Mouse (Mus musculus) lung, embryonic 16.5 days (tissue): Measurements from ENCODE around the gene Ccdc3. TPM values are rescaled to one million over a fixed set of nuclear protein-coding genes. Genes with fewer than 3 reads are reported as not detected.
A peak's percentile ranks its signal among the peaks of the same experiment; 100 is the strongest.

Experiments used
- ATAC-seq: fragments of 200-750 bp; cut with Nextera tagmentation; 2 replicates; pipeline ENCODE4 v1.8.0; 2017; ENCODE audit warnings: low read depth, mild to moderate bottlenecking, moderate library complexity
- H3K27ac ChIP-seq: fragments of 300-500 bp; sonication (generic); 2 replicates; pipeline ENCODE4 v1.5.1; 2014; ENCODE audit warnings: mild to moderate bottlenecking, control low read depth, low read length
- H3K27me3 ChIP-seq: fragments of 300-500 bp; sonication (generic); 2 replicates; pipeline ENCODE4 v1.6.1; 2014; ENCODE audit warnings: low read depth, low read length, mixed read lengths; ENCODE audit not compliant: control insufficient read depth, insufficient read depth
- H3K36me3 ChIP-seq: fragments of 300-500 bp; sonication (generic); 2 replicates; pipeline ENCODE4 v1.6.1; 2014; ENCODE audit warnings: low read length; ENCODE audit not compliant: control insufficient read depth, insufficient read depth
- H3K4me1 ChIP-seq: fragments of 300-500 bp; sonication (generic); replicated peaks from 2 replicates; pipeline ENCODE4 v1.6.1; 2014; ENCODE audit warnings: low read length, mixed read lengths; ENCODE audit not compliant: control insufficient read depth, insufficient read depth
- H3K4me2 ChIP-seq: fragments of 300-500 bp; sonication (generic); 2 replicates; pipeline ENCODE4 v1.6.1; 2014; ENCODE audit warnings: low read depth, low read length, control low read depth
- H3K4me3 ChIP-seq: fragments of 300-500 bp; sonication (generic); 2 replicates; pipeline ENCODE4 v1.5.1; 2014; ENCODE audit warnings: mild to moderate bottlenecking, low read length, control low read depth
- H3K9ac ChIP-seq: fragments of 300-500 bp; sonication (generic); 2 replicates; pipeline ENCODE4 v1.6.1; 2014; ENCODE audit warnings: low read length, control low read depth
- H3K9me3 ChIP-seq: fragments of 300-500 bp; sonication (generic); 2 replicates; pipeline ENCODE4 v1.6.1; 2016; ENCODE audit warnings: low read length; ENCODE audit not compliant: control insufficient read depth
- WGBS: fragments of 180-500 bp; shearing (Covaris S2); extraction: QIAGEN DNeasy Blood & Tissue Kit; methylation state at CpG from one replicate; pipeline ENCODE4 v1.1.7; 2014; 5-methylcytosine and 5-hydroxymethylcytosine counted together
- polyA plus RNA-seq: library from polyadenylated mRNA; unstranded; fragments of >200 nt; fragmentation: Nextera tagmentation; extraction: Ambion mirVana; gene quantifications from 2 replicates; pipeline ENCODE4 v1.2.1, GENCODE M21; 2015

The Ccdc3 gene
- polyA plus RNA-seq, 1 experiment from 2014 or later = 1.9 TPM

GRCm38 (mm10) chr2:5147907-5148306, 10.3 kb downstream of the Ccdc3 start:
- Histone ChIP-seq H3K27me3 (no peaks in the 10 kb centered on the region; the same call in 1 of the 2 replicates), H3K4me2 (no peak overlapping the region), H3K4me3 (no peak overlapping the region), H3K9ac (no peak overlapping the region), H3K4me1 (0 out of 2 replicates have a peak, but pooled peaks cover 2% of the 10 kb centered on the region), H3K9me3 (no peaks in the 10 kb centered on the region), H3K27ac (0 out of 2 replicates have a peak overlapping the region, but pooled peaks have one; percentile 4), H3K36me3 (no peaks in the 10 kb centered on the region)
- ATAC-seq = peak; percentile 80
- WGBS = 42% methylated on average over 2 of the region's 2 CpGs

GRCm38 (mm10) chr2:5154711-5155110, 17.1 kb downstream of the Ccdc3 start:
- Histone ChIP-seq H3K4me2 (no peak overlapping the region), H3K9ac (no peak overlapping the region), H3K27me3 (no peaks in the 10 kb centered on the region), H3K9me3 (no peaks in the 10 kb centered on the region), H3K27ac (no peak overlapping the region), H3K4me3 (no peak overlapping the region), H3K4me1 (no peaks in the 10 kb centered on the region), H3K36me3 (no peaks in the 10 kb centered on the region)
- 89% methylated on average over 5 of the region's 5 CpGs for WGBS
- ATAC-seq = no peak

GRCm38 (mm10) chr2:5160236-5160848, 22.8 kb downstream of the Ccdc3 start:
- Histone ChIP-seq H3K27me3 (no peaks in the 10 kb centered on the region), H3K4me2 (no peak overlapping the region), H3K9me3 (no peaks in the 10 kb centered on the region), H3K9ac (no peak overlapping the region), H3K4me3 (no peak overlapping the region), H3K36me3 (no peaks in the 10 kb centered on the region), H3K27ac (no peak overlapping the region), H3K4me1 (no peaks in the 10 kb centered on the region)
- ATAC-seq = no peak
- 76% methylated on average over 11 of the region's 11 CpGs for WGBS

GRCm38 (mm10) chr2:5161002-5161745, 23.6 kb downstream of the Ccdc3 start:
- H3K4me1 ChIP-seq = no peaks in the 10 kb centered on the region
- no peak overlapping the region for H3K27ac ChIP-seq
- WGBS = 63% methylated on average over 11 of the region's 11 CpGs
- no peak overlapping the region for H3K9ac ChIP-seq
- no peak overlapping the region for H3K4me2 ChIP-seq
- no peak overlapping the region for H3K4me3 ChIP-seq
- no peak for ATAC-seq
- H3K9me3 ChIP-seq = no peaks in the 10 kb centered on the region
- H3K27me3 ChIP-seq = no peaks in the 10 kb centered on the region
- H3K36me3 ChIP-seq = no peaks in the 10 kb centered on the region

- Histone ChIP-seq H3K4me2 (no peak overlapping the region), H3K9ac (no peak overlapping the region), H3K27ac (no peak overlapping the region), H3K36me3 (no peaks in the 10 kb centered on the region), H3K9me3 (no peaks in the 10 kb centered on the region), H3K4me3 (no peak overlapping the region), H3K4me1 (no peaks in the 10 kb centered on the region), H3K27me3 (no peaks in the 10 kb centered on the region)
- WGBS = 67% methylated on average over 3 of the region's 3 CpGs
- no peak for ATAC-seq
Measured at GRCm38 (mm10) chr2:5161908-5162674, 24.5 kb downstream of the Ccdc3 start.

GRCm38 (mm10) chr2:5162756-5163155, 25.2 kb downstream of the Ccdc3 start:
- Histone ChIP-seq H3K27me3 (no peaks in the 10 kb centered on the region), H3K27ac (no peak overlapping the region)
- WGBS = 49% methylated on average over 5 of the region's 5 CpGs

GRCm38 (mm10) chr2:5165941-5166361, 28.4 kb downstream of the Ccdc3 start:
- Histone ChIP-seq H3K4me2 (no peak overlapping the region), H3K36me3 (no peaks in the 10 kb centered on the region), H3K27ac (no peak overlapping the region), H3K4me1 (no peaks in the 10 kb centered on the region), H3K27me3 (no peaks in the 10 kb centered on the region), H3K9ac (no peak overlapping the region), H3K9me3 (no peaks in the 10 kb centered on the region), H3K4me3 (no peak overlapping the region)
- 41% methylated on average over 4 of the region's 4 CpGs for WGBS
- no peak for ATAC-seq

More at GRCm38 (mm10) chr2:5162756-5163155, 25.2 kb downstream of the Ccdc3 start:
- H3K4me3 ChIP-seq = no peak overlapping the region
- no peaks in the 10 kb centered on the region for H3K4me1 ChIP-seq
- no peaks in the 10 kb centered on the region for H3K36me3 ChIP-seq
- no peaks in the 10 kb centered on the region for H3K9me3 ChIP-seq
- H3K9ac ChIP-seq = no peak overlapping the region
- H3K4me2 ChIP-seq = no peak overlapping the region
- ATAC-seq = no peak

GRCm38 (mm10) chr2:5166796-5167195, 29.2 kb downstream of the Ccdc3 start:
- 75% methylated on average over 2 of the region's 2 CpGs for WGBS
- no peak for ATAC-seq
- H3K4me2 ChIP-seq = no peak overlapping the region
- H3K9ac ChIP-seq = no peak overlapping the region
- H3K4me1 ChIP-seq = no peaks in the 10 kb centered on the region
- H3K4me3 ChIP-seq = no peak overlapping the region
- H3K36me3 ChIP-seq = no peaks in the 10 kb centered on the region
- no peaks in the 10 kb centered on the region for H3K9me3 ChIP-seq
- H3K27ac ChIP-seq = no peak overlapping the region
- H3K27me3 ChIP-seq = no peaks in the 10 kb centered on the region

GRCm38 (mm10) chr2:5170815-5171214, 33.2 kb downstream of the Ccdc3 start:
- Histone ChIP-seq H3K9ac (no peak overlapping the region), H3K36me3 (no peaks in the 10 kb centered on the region), H3K27me3 (no peaks in the 10 kb centered on the region), H3K27ac (no peak overlapping the region), H3K4me2 (no peak overlapping the region), H3K4me3 (no peak overlapping the region), H3K9me3 (no peaks in the 10 kb centered on the region), H3K4me1 (no peaks in the 10 kb centered on the region)
- 63% methylated on average over 4 of the region's 4 CpGs for WGBS
- ATAC-seq = no peak
